Mouse (Mus musculus) hindbrain, embryonic 16.5 days (tissue): ENCODE measurements around the gene Pml. TPM values are rescaled to one million over a fixed set of nuclear protein-coding genes. Genes with fewer than 3 reads are reported as not detected.

Experiments
- ATAC-seq: fragments of 200-750 bp; cut with Nextera tagmentation; 2 replicates; pipeline ENCODE4 v1.8.0; 2017; ENCODE audit warnings: moderate TSS enrichment, moderate library complexity
- H3K27ac ChIP-seq: fragments of 300-500 bp; sonication (generic); 2 replicates; pipeline ENCODE4 v1.5.1; 2014; ENCODE audit warnings: low read depth, mild to moderate bottlenecking, control low read depth, low read length, moderate library complexity
- H3K27me3 ChIP-seq: fragments of 300-500 bp; sonication (generic); replicated peaks from 2 replicates; pipeline ENCODE4 v1.6.1; 2014; ENCODE audit warnings: low read length; ENCODE audit not compliant: control insufficient read depth, insufficient read depth
- H3K36me3 ChIP-seq: fragments of 300-500 bp; sonication (generic); 2 replicates; pipeline ENCODE4 v1.6.1; 2014; ENCODE audit warnings: mild to moderate bottlenecking, low read length, moderate library complexity, mixed read lengths; ENCODE audit not compliant: control insufficient read depth, insufficient read depth
- H3K4me1 ChIP-seq: fragments of 300-500 bp; sonication (generic); 2 replicates; pipeline ENCODE4 v1.6.1; 2014; ENCODE audit warnings: low read depth, low read length; ENCODE audit not compliant: control insufficient read depth, insufficient read depth
- H3K4me2 ChIP-seq: fragments of 300-500 bp; sonication (generic); 2 replicates; pipeline ENCODE4 v1.6.1; 2014; ENCODE audit warnings: mild to moderate bottlenecking, low read length, control low read depth, moderate library complexity
- H3K4me3 ChIP-seq: fragments of 300-500 bp; sonication (generic); 2 replicates; pipeline ENCODE4 v1.5.1; 2014; ENCODE audit warnings: mild to moderate bottlenecking, low read length, control low read depth, moderate library complexity
- H3K9ac ChIP-seq: fragments of 300-500 bp; sonication (generic); 2 replicates; pipeline ENCODE4 v1.6.1; 2014; ENCODE audit warnings: low read depth, mild to moderate bottlenecking, control low read depth, low read length, moderate library complexity
- H3K9me3 ChIP-seq: fragments of 300-500 bp; sonication (generic); 2 replicates; pipeline ENCODE4 v1.6.1; 2014; ENCODE audit warnings: mild to moderate bottlenecking, low read length, moderate library complexity; ENCODE audit not compliant: control insufficient read depth
- WGBS: fragments of 180-500 bp; shearing (Covaris S2); extraction: QIAGEN DNeasy Blood & Tissue Kit; methylation state at CpG from one replicate; pipeline ENCODE4 v1.1.7; 2014; 5-methylcytosine and 5-hydroxymethylcytosine counted together
- microRNA-seq: library from miRNA; unstranded; fragments of <30 nt; microRNA quantifications from one replicate; pipeline ENCODE4, GENCODE M21; 2017
- polyA plus RNA-seq: library from polyadenylated mRNA; unstranded; fragments of >200 nt; fragmentation: Nextera tagmentation; extraction: Ambion mirVana; gene quantifications from 2 replicates; pipeline ENCODE4 v1.2.1, GENCODE M21; 2015

Gene Pml
- polyA plus RNA-seq, 1 experiment from 2014 or later = 3.9 TPM

DNA sequence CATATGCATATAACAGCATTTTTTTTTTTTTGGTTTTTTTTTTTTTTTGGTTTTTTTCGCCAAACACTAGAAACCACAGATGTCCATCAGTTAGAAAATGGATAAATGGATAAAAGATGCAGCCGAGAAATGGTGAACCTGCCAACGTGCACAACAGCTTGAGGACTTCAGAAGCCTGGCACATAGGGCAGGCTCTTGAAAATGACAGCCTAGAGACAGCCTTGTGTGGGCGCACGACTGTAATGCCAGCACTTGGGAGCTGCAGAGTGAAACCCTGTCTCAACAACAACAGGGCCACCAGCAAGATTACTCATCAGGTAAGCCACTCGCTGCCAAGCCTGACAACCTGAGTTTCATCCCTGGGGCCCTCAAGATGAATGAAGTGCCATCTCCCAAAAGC, 80.2 kb downstream of the Pml start:
- H3K9me3 ChIP-seq = no peaks in the 10 kb centered on the region
- no peak overlapping the region for H3K4me2 ChIP-seq
- no peak for ATAC-seq
- H3K27ac ChIP-seq = no peak overlapping the region
- no peaks in the 10 kb centered on the region for H3K27me3 ChIP-seq
- 76% methylated on average over 6 of the region's 6 CpGs for WGBS
- no peak overlapping the region for H3K4me3 ChIP-seq
- no peaks in the 10 kb centered on the region for H3K4me1 ChIP-seq
- H3K36me3 ChIP-seq = no peaks in the 10 kb centered on the region
- no peak overlapping the region for H3K9ac ChIP-seq

GRCm38 (mm10) chr9:58168880-58169279, 80.7 kb downstream of the Pml start:
- WGBS = 76% methylated on average over 3 of the region's 3 CpGs
- no peak overlapping the region for H3K4me3 ChIP-seq
- no peak overlapping the region for H3K27ac ChIP-seq
- H3K9ac ChIP-seq = no peak overlapping the region
- ATAC-seq = no peak
- no peaks in the 10 kb centered on the region for H3K9me3 ChIP-seq
- H3K27me3 ChIP-seq = no peaks in the 10 kb centered on the region
- no peaks in the 10 kb centered on the region for H3K36me3 ChIP-seq
- no peaks in the 10 kb centered on the region for H3K4me1 ChIP-seq
- no peak overlapping the region for H3K4me2 ChIP-seq

Small RNA genes within 50 kb of the gene (microRNA-seq; reads per million reads assigned to microRNA genes)
- gene Mir6385 = not detected

Other genes with a start within 250 kb of the Pml start
- gene Cyp11a1, start 243.4 kb downstream of the Pml start, polyA plus RNA-seq = 1.7 and 2.4 TPM in 2 replicates
- gene Stra6, start 186.0 kb downstream of the Pml start, polyA plus RNA-seq = 11.6 and 16.4 TPM in 2 replicates
- gene Ccdc33, start 131.0 kb downstream of the Pml start, polyA plus RNA-seq = 0.43 and 0.79 TPM in 2 replicates
- 40.4 and 50.5 TPM in 2 replicates for gene Islr, start 45.5 kb downstream of the Pml start, polyA plus RNA-seq
- gene Islr2, start 45.5 kb downstream of the Pml start, polyA plus RNA-seq = 13.8 and 21.5 TPM in 2 replicates
- 141 and 142 TPM in 2 replicates for gene Stoml1, start 3.4 kb upstream of the Pml start, polyA plus RNA-seq
- gene Loxl1, start 63.4 kb upstream of the Pml start, polyA plus RNA-seq = 7.4 and 10.2 TPM in 2 replicates
- gene Tbc1d21, start 120.7 kb upstream of the Pml start, polyA plus RNA-seq = not detected in 2 replicates
- 8.5 and 9.6 TPM in 2 replicates for gene Insyn1, start 238.8 kb upstream of the Pml start, polyA plus RNA-seq